Mouse (Mus musculus): ENCODE data around the gene Mef2d. TPM values are rescaled to one million over a fixed set of nuclear protein-coding genes. Genes with fewer than 3 reads are reported as not detected.
A peak's percentile ranks its signal among the peaks of the same experiment; 100 is the strongest.
"Not testable (repeated sequence)": the region's sequence is repeated elsewhere in the genome, so short reads cannot be mapped to it uniquely, and the experiment has no call there.

The Mef2d gene
- polyA plus RNA-seq, 1 experiment = 54.8 TPM

GRCm38 (mm10) chr3:88166056-88166455 is 23.9 kb downstream of the Mef2d start:
- TF ChIP-seq CTCF (IDR thresholded peaks at IDR 0.05; ENCODE audit: borderline replicate concordance, extremely low read depth, insufficient read depth, insufficient read length) = no peak
- no peak for TF ChIP-seq POLR2A (IDR thresholded peaks at IDR 0.05; ENCODE audit: borderline replicate concordance, extremely low read depth, insufficient read depth, insufficient read length, poor library complexity, severe bottlenecking)
- no peak for DNase-seq (ENCODE audit: low read depth)

GRCm38 (mm10) chr3:88170361-88170760 is 28.2 kb downstream of the Mef2d start:
- TF ChIP-seq CTCF (IDR thresholded peaks at IDR 0.05; ENCODE audit: borderline replicate concordance, extremely low read depth, insufficient read depth, insufficient read length) (no peak), POLR2A (IDR thresholded peaks at IDR 0.05; ENCODE audit: borderline replicate concordance, extremely low read depth, insufficient read depth, insufficient read length, poor library complexity, severe bottlenecking) (no peak)
- no peak for DNase-seq (ENCODE audit: low read depth)

GRCm38 (mm10) chr3:88172440-88172839 is 30.3 kb downstream of the Mef2d start:
- no peak for TF ChIP-seq POLR2A (IDR thresholded peaks at IDR 0.05; ENCODE audit: borderline replicate concordance, extremely low read depth, insufficient read depth, insufficient read length, poor library complexity, severe bottlenecking)
- no peak for TF ChIP-seq CTCF (IDR thresholded peaks at IDR 0.05; ENCODE audit: borderline replicate concordance, extremely low read depth, insufficient read depth, insufficient read length)
- no peak for DNase-seq (ENCODE audit: low read depth)

GRCm38 (mm10) chr3:88173375-88173774 is 31.2 kb downstream of the Mef2d start:
- DNase-seq (ENCODE audit: low read depth) = peak; percentile 71
- TF ChIP-seq POLR2A (IDR thresholded peaks at IDR 0.05; ENCODE audit: borderline replicate concordance, extremely low read depth, insufficient read depth, insufficient read length, poor library complexity, severe bottlenecking) = no peak
- peak; percentile 79 for TF ChIP-seq CTCF (IDR thresholded peaks at IDR 0.05; ENCODE audit: borderline replicate concordance, extremely low read depth, insufficient read depth, insufficient read length)

GRCm38 (mm10) chr3:88174894-88175293 is 32.7 kb downstream of the Mef2d start:
- TF ChIP-seq POLR2A (IDR thresholded peaks at IDR 0.05; ENCODE audit: borderline replicate concordance, extremely low read depth, insufficient read depth, insufficient read length, poor library complexity, severe bottlenecking) (no peak), CTCF (IDR thresholded peaks at IDR 0.05; ENCODE audit: borderline replicate concordance, extremely low read depth, insufficient read depth, insufficient read length) (no peak)
- no peak for DNase-seq (ENCODE audit: low read depth)

GRCm38 (mm10) chr3:88177106-88177505 is 34.9 kb downstream of the Mef2d start:
- no peak for TF ChIP-seq POLR2A (IDR thresholded peaks at IDR 0.05; ENCODE audit: borderline replicate concordance, extremely low read depth, insufficient read depth, insufficient read length, poor library complexity, severe bottlenecking)
- TF ChIP-seq CTCF (IDR thresholded peaks at IDR 0.05; ENCODE audit: borderline replicate concordance, extremely low read depth, insufficient read depth, insufficient read length) = no peak
- no peak for DNase-seq (ENCODE audit: low read depth)

- TF ChIP-seq CTCF (IDR thresholded peaks at IDR 0.05; ENCODE audit: borderline replicate concordance, extremely low read depth, insufficient read depth, insufficient read length) (no peak), POLR2A (IDR thresholded peaks at IDR 0.05; ENCODE audit: borderline replicate concordance, extremely low read depth, insufficient read depth, insufficient read length, poor library complexity, severe bottlenecking) (peak; percentile 18; the same call in 1 of the 2 replicates)
- DNase-seq (ENCODE audit: low read depth) = peak; percentile 100
These were observed 35.6 kb downstream of the Mef2d start for GRCm38 (mm10) chr3:88177562-88178345.

- DNase-seq (ENCODE audit: low read depth) = not testable (repeated sequence)
These were observed 36.2 kb downstream of the Mef2d start for GRCm38 (mm10) chr3:88178346-88178733.

GRCm38 (mm10) chr3:88178986-88179385 is 36.8 kb downstream of the Mef2d start:
- TF ChIP-seq CTCF (IDR thresholded peaks at IDR 0.05; ENCODE audit: borderline replicate concordance, extremely low read depth, insufficient read depth, insufficient read length) (no peak), POLR2A (IDR thresholded peaks at IDR 0.05; ENCODE audit: borderline replicate concordance, extremely low read depth, insufficient read depth, insufficient read length, poor library complexity, severe bottlenecking) (no peak)
- DNase-seq (ENCODE audit: low read depth) = no peak

- peak; percentile 27 for DNase-seq (ENCODE audit: low read depth)
- no peak for TF ChIP-seq CTCF (IDR thresholded peaks at IDR 0.05; ENCODE audit: borderline replicate concordance, extremely low read depth, insufficient read depth, insufficient read length)
- no peak for TF ChIP-seq POLR2A (IDR thresholded peaks at IDR 0.05; ENCODE audit: borderline replicate concordance, extremely low read depth, insufficient read depth, insufficient read length, poor library complexity, severe bottlenecking)
These were observed 39.2 kb downstream of the Mef2d start for GRCm38 (mm10) chr3:88181374-88181773.

- DNase-seq (ENCODE audit: low read depth) = no peak
These were observed 44.3 kb downstream of the Mef2d start for GRCm38 (mm10) chr3:88186424-88186823.

GRCm38 (mm10) chr3:88191146-88191545 is 49.0 kb downstream of the Mef2d start:
- TF ChIP-seq POLR2A (IDR thresholded peaks at IDR 0.05; ENCODE audit: borderline replicate concordance, extremely low read depth, insufficient read depth, insufficient read length, poor library complexity, severe bottlenecking) (no peak), CTCF (IDR thresholded peaks at IDR 0.05; ENCODE audit: borderline replicate concordance, extremely low read depth, insufficient read depth, insufficient read length) (peak; percentile 30; the same call in 1 of the 2 replicates)
- DNase-seq (ENCODE audit: low read depth) = peak; percentile 43

More at GRCm38 (mm10) chr3:88186424-88186823, 44.3 kb downstream of the Mef2d start:
- TF ChIP-seq POLR2A (IDR thresholded peaks at IDR 0.05; ENCODE audit: borderline replicate concordance, extremely low read depth, insufficient read depth, insufficient read length, poor library complexity, severe bottlenecking) = no peak
- TF ChIP-seq CTCF (IDR thresholded peaks at IDR 0.05; ENCODE audit: borderline replicate concordance, extremely low read depth, insufficient read depth, insufficient read length) = no peak; the same call in 1 of the 2 replicates
